Mouse (Mus musculus) ES-Bruce4 (cell line): ENCODE data around the gene Ranbp17.

Experiments used
- CTCF ChIP-seq: IDR thresholded peaks from one replicate; pipeline ENCODE4 v1.8.1; 2011; ENCODE audit warnings: low read depth, low read length
- EP300 ChIP-seq: IDR thresholded peaks from 2 replicates; pipeline ENCODE4 v1.6.1; 2011; ENCODE audit warnings: low read depth, low read length; ENCODE audit not compliant: insufficient read depth

DNA sequence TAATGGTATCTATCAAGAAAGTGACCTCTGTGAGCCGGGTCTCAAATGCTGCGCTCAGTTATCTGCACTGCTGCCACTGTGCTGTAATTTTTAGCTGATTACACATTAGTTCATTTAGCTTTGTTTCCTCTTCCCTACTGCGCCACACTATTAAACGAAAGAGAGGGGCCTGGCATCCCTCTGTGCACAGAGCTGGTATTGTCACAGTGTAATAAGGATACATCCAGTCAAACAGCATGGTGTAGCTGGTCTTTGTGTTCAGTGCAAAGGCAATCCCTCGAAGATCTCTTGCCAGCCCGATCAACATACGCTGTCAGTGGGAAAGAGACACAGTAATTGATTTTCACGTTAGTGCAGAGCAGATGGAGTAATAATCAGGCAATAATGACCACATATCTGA lies 216.4 kb downstream of the Ranbp17 start:
- TF ChIP-seq EP300 (no peak), CTCF (no peak)
